Mouse (Mus musculus) MEL (cell line): ENCODE measurements around the gene Sh3rf3.

Experiments used
- CTCF ChIP-seq, 3 experiments: IDR thresholded peaks in 2 of 3; conservative IDR thresholded peaks in 1 of 3; 2 replicates each; pipeline ENCODE4 v1.5.1; 2011 to 2012; ENCODE audit warnings: low read length in 3 of 3, low read depth in 2 of 3, mild to moderate bottlenecking in 2 of 3, improper control_type of control experiment in 1 of 3, inconsistent platforms in 1 of 3, mixed read lengths in 1 of 3, moderate library complexity in 1 of 3; ENCODE audit not compliant: control insufficient read depth in 1 of 3, insufficient read depth in 1 of 3, poor library complexity in 1 of 3, severe bottlenecking in 1 of 3
- EP300 ChIP-seq, 2 experiments: IDR thresholded peaks; 2 replicates each; pipeline ENCODE4 v1.6.1; 2011; ENCODE audit warnings: improper control_type of control experiment in 2 of 2, low read length in 2 of 2, low read depth in 1 of 2, mild to moderate bottlenecking in 1 of 2
- MAX ChIP-seq: IDR thresholded peaks from 2 replicates; pipeline ENCODE4 v1.6.1; 2011; ENCODE audit warnings: low read length, improper control_type of control experiment
- MEF2A ChIP-seq: IDR thresholded peaks from 2 replicates; pipeline ENCODE4 v1.6.1; 2014; ENCODE audit warnings: low read depth, mild to moderate bottlenecking, inconsistent platforms, low read length, improper control_type of control experiment; ENCODE audit not compliant: poor library complexity, insufficient replicate concordance, severe bottlenecking; ENCODE audit errors: extremely low read depth
- POLR2A ChIP-seq, 2 experiments: IDR thresholded peaks; 2 replicates each; pipeline ENCODE4 v1.6.1; 2011 to 2012; ENCODE audit warnings: low read length in 2 of 2, mild to moderate bottlenecking in 2 of 2, control low read depth in 1 of 2, improper control_type of control experiment in 1 of 2, low read depth in 1 of 2, moderate library complexity in 1 of 2; ENCODE audit not compliant: control insufficient read depth in 1 of 2, insufficient read depth in 1 of 2, poor library complexity in 1 of 2
- POLR2AphosphoS2 ChIP-seq: IDR thresholded peaks from 2 replicates; pipeline ENCODE4 v1.6.1; 2011; ENCODE audit warnings: low read length, improper control_type of control experiment
- USF2 ChIP-seq, 2 experiments: IDR thresholded peaks; 2 replicates each; pipeline ENCODE4 v1.6.1; 2011 to 2012; ENCODE audit warnings: improper control_type of control experiment in 2 of 2, low read length in 2 of 2, borderline replicate concordance in 1 of 2, inconsistent platforms in 1 of 2, low read depth in 1 of 2, mild to moderate bottlenecking in 1 of 2; ENCODE audit not compliant: insufficient read depth in 1 of 2

- no peak for TF ChIP-seq POLR2A (IDR thresholded peaks at IDR 0.05; ENCODE audit: control insufficient read depth in 1 of 2, insufficient read depth in 1 of 2, low read depth in 1 of 2, low read length in 2 of 2, poor library complexity in 1 of 2)
- no peak for TF ChIP-seq EP300 (IDR thresholded peaks at IDR 0.05; ENCODE audit: low read depth in 1 of 2, low read length in 2 of 2)
- TF ChIP-seq CTCF (IDR thresholded peaks at IDR 0.05 in 2 of 3, conservative IDR thresholded peaks at IDR 0.05 in 1 of 3; ENCODE audit: control insufficient read depth in 1 of 3, insufficient read depth in 1 of 3, low read depth in 2 of 3, low read length in 3 of 3, poor library complexity in 1 of 3, severe bottlenecking in 1 of 3) = no peak
- no peak for TF ChIP-seq MEF2A
- TF ChIP-seq POLR2AphosphoS2 = no peak
- TF ChIP-seq MAX = no peak
- TF ChIP-seq USF2 (IDR thresholded peaks at IDR 0.05; ENCODE audit: borderline replicate concordance in 1 of 2, insufficient read depth in 1 of 2, low read depth in 1 of 2, low read length in 2 of 2) = no peak
These were observed 237.3 kb downstream of the Sh3rf3 start for GRCm38 (mm10) chr10:59050434-59050833.
